Mouse (Mus musculus) kidney, adult 2 months (tissue): ENCODE data around the gene Sp7. TPM values are rescaled to one million over a fixed set of nuclear protein-coding genes. Genes with fewer than 3 reads are reported as not detected.

Experiments used
- DNase-seq: peaks from one replicate; pipeline ENCODE4 v3.0.0; 2021
- H3K27ac ChIP-seq: fragments of 200-500 bp; 2 replicates; pipeline ENCODE4 v1.5.1; 2012; ENCODE audit warnings: low read depth, low read length, control low read depth, inconsistent platforms; ENCODE audit not compliant: insufficient read depth
- H3K27me3 ChIP-seq: fragments of 200-500 bp; replicated peaks from 2 replicates; pipeline ENCODE4 v1.6.1; 2012; ENCODE audit warnings: mild to moderate bottlenecking, moderate library complexity, low read length, inconsistent platforms; ENCODE audit not compliant: control insufficient read depth, insufficient read depth
- H3K36me3 ChIP-seq: fragments of 200-500 bp; 2 replicates; pipeline ENCODE4 v1.6.1; 2012; ENCODE audit warnings: mild to moderate bottlenecking, moderate library complexity, low read length, inconsistent platforms; ENCODE audit not compliant: control insufficient read depth, insufficient read depth
- H3K4me1 ChIP-seq: fragments of 200-500 bp; 2 replicates; pipeline ENCODE4 v1.6.1; 2011; ENCODE audit warnings: low read length; ENCODE audit not compliant: control insufficient read depth, insufficient read depth
- H3K4me3 ChIP-seq: fragments of 200-500 bp; 2 replicates; pipeline ENCODE4 v1.5.1; 2011; ENCODE audit warnings: mild to moderate bottlenecking, low read depth, low read length, control low read depth; ENCODE audit not compliant: insufficient read depth
- CTCF ChIP-seq: fragments of 200-500 bp; conservative IDR thresholded peaks from 2 replicates; pipeline ENCODE4 v1.5.1; 2011; ENCODE audit warnings: low read depth, mild to moderate bottlenecking, control low read depth, low read length, moderate library complexity, mixed read lengths; ENCODE audit not compliant: insufficient read depth, insufficient read length
- POLR2A ChIP-seq: fragments of 200-500 bp; IDR thresholded peaks from one replicate; pipeline ENCODE4 v1.6.1; 2011; ENCODE audit warnings: low read depth, low read length, control low read depth
- WGBS: fragments of 180-500 bp; shearing (Covaris S2); methylation state at CpG from one replicate; pipeline ENCODE4 v1.1.7; 2018; 5-methylcytosine and 5-hydroxymethylcytosine counted together
- polyA plus RNA-seq: library from polyadenylated mRNA; depleted of rRNA; stranded (reverse); fragments of >200 nt; gene quantifications from 2 replicates; pipeline ENCODE4 v1.2.3, GENCODE M21; 2012

Sp7 gene
- polyA plus RNA-seq, 1 experiment, result 0.06 TPM

GRCm38 (mm10) chr15:102383671-102384070 lies 16.7 kb upstream of the Sp7 start:
- no peak for DNase-seq
- TF ChIP-seq CTCF (no peak), POLR2A (no peak)
- Histone ChIP-seq H3K27ac (no peak overlapping the region), H3K27me3 (no peaks in the 10 kb centered on the region), H3K36me3 (no peaks in the 10 kb centered on the region), H3K4me1 (peaks cover 7% of the 10 kb centered on the region; the same call in 1 of the 2 replicates), H3K4me3 (no peak overlapping the region)
- WGBS, result 83% methylated on average over 6 of the region's 6 CpGs

- peak; percentile 88 for DNase-seq
- Histone ChIP-seq H3K4me3 (no peak overlapping the region), H3K4me1 (peaks cover 5% of the 10 kb centered on the region; the same call in 1 of the 2 replicates), H3K36me3 (no peaks in the 10 kb centered on the region), H3K27ac (no peak overlapping the region), H3K27me3 (no peaks in the 10 kb centered on the region)
- no peak for TF ChIP-seq POLR2A
- peak; percentile 99 for TF ChIP-seq CTCF
- 0% methylated on average over 7 of the region's 7 CpGs for WGBS
Observed at GRCm38 (mm10) chr15:102381575-102381974, 14.6 kb upstream of the Sp7 start.

- Histone ChIP-seq H3K27me3 (no peaks in the 10 kb centered on the region), H3K4me1 (peaks cover 8% of the 10 kb centered on the region; the same call in 1 of the 2 replicates), H3K36me3 (no peaks in the 10 kb centered on the region), H3K4me3 (no peak overlapping the region), H3K27ac (peak overlapping the region; percentile 88)
- TF ChIP-seq POLR2A, result no peak
- no peak for TF ChIP-seq CTCF
- 28% methylated on average over 10 of the region's 10 CpGs for WGBS
- peak; percentile 89 for DNase-seq
Observed at GRCm38 (mm10) chr15:102377810-102378262, 10.9 kb upstream of the Sp7 start.

GRCm38 (mm10) chr15:102377163-102377543 lies 10.2 kb upstream of the Sp7 start:
- H3K4me1 ChIP-seq, result peaks cover 7% of the 10 kb centered on the region; the same call in 1 of the 2 replicates
- WGBS, result under 1% methylated on average over 7 of the region's 7 CpGs
- peak; percentile 94 for DNase-seq
- TF ChIP-seq POLR2A (peak; percentile 0), CTCF (peak; percentile 93)
- peak overlapping the region; percentile 81 for H3K27ac ChIP-seq
- H3K27me3 ChIP-seq, result no peaks in the 10 kb centered on the region
- peak overlapping the region; percentile 63 for H3K4me3 ChIP-seq
- H3K36me3 ChIP-seq, result no peaks in the 10 kb centered on the region

- 2% methylated on average over 42 of the region's 43 CpGs for whole genome bisulfite sequencing
- DNase-seq, result peak; percentile 71
- no peak for TF ChIP-seq CTCF
- peak; percentile 42 for TF ChIP-seq POLR2A
- H3K4me1 ChIP-seq, result peaks cover 2% of the 10 kb centered on the region; the same call in 1 of the 2 replicates
- H3K27ac ChIP-seq, result peak overlapping the region; percentile 81
- no peaks in the 10 kb centered on the region for H3K36me3 ChIP-seq
- H3K4me3 ChIP-seq, result peak overlapping the region; percentile 63
- no peaks in the 10 kb centered on the region for H3K27me3 ChIP-seq
Observed at GRCm38 (mm10) chr15:102376453-102377162, 9.6 kb upstream of the Sp7 start.

GRCm38 (mm10) chr15:102370727-102371126 lies 3.7 kb upstream of the Sp7 start:
- WGBS, result 40% methylated on average over 10 of the region's 10 CpGs
- no peaks in the 10 kb centered on the region for H3K4me1 ChIP-seq
- no peak for DNase-seq
- no peak overlapping the region for H3K4me3 ChIP-seq
- no peaks in the 10 kb centered on the region for H3K27me3 ChIP-seq
- no peak for TF ChIP-seq POLR2A
- no peak for TF ChIP-seq CTCF
- H3K36me3 ChIP-seq, result no peaks in the 10 kb centered on the region
- no peak overlapping the region for H3K27ac ChIP-seq

- Histone ChIP-seq H3K36me3 (no peaks in the 10 kb centered on the region), H3K27ac (no peak overlapping the region), H3K27me3 (no peaks in the 10 kb centered on the region), H3K4me3 (no peak overlapping the region), H3K4me1 (no peaks in the 10 kb centered on the region)
- no peak for DNase-seq
- 19% methylated on average over 13 of the region's 13 CpGs for WGBS
- TF ChIP-seq CTCF (no peak), POLR2A (no peak)
Observed at GRCm38 (mm10) chr15:102369972-102370371, 3.0 kb upstream of the Sp7 start.
